Mouse (Mus musculus): ENCODE results near the gene 1700057G04Rik. TPM values are rescaled to one million over a fixed set of nuclear protein-coding genes. Genes with fewer than 3 reads are reported as not detected.

Gene 1700057G04Rik
- polyA plus RNA-seq, 2 experiments, result not detected

DNA sequence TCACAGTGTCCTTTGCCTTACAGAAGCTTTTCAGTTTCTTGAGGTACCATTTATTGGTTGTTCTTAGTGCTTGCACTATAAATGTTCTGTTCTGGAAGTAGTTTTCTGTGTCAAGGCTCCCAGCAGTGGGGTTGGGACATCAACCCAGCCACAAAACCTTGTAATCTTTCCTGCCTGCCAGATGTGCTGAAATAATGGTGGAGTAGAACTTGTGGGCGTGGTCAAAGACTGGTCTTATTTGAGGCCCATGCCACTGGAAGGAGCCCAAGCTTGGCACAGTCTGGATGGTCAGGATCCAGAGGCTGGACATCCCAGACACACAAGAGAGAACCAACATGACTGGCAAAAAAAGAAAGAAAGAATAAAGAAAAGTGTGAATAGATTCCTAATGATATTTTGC is 78.2 kb downstream of the 1700057G04Rik start:
- H3K27ac ChIP-seq, result no peak overlapping the region
- no peaks in the 10 kb centered on the region for H3K4me1 ChIP-seq (replicated peaks; ENCODE audit: control insufficient read depth in 2 of 2, insufficient read depth in 2 of 2, low read length in 1 of 2)
- 59% methylated on average over 1 of the region's 1 CpGs for WGBS (ENCODE audit: insufficient replicate concordance)
- ATAC-seq (ENCODE audit: insufficient read depth) (no peak), DNase-seq (ENCODE audit: low read depth in 3 of 3, low spot score in 3 of 3) (no peak)
- H3K4me2 ChIP-seq (ENCODE audit: low read depth), result no peak overlapping the region
- no peaks in the 10 kb centered on the region for H3K27me3 ChIP-seq (ENCODE audit: control insufficient read depth, insufficient read depth, low read length)
- no peaks in the 10 kb centered on the region for H3K36me3 ChIP-seq (replicated peaks; ENCODE audit: control insufficient read depth, insufficient read depth, low read depth)
- H3K9ac ChIP-seq (replicated peaks), result no peak overlapping the region
- H3K9me3 ChIP-seq (ENCODE audit: control insufficient read depth, low read length), result no peaks in the 10 kb centered on the region
- no peak overlapping the region for H3K4me3 ChIP-seq (ENCODE audit: insufficient read depth in 1 of 2, low read depth in 2 of 2, low read length in 2 of 2)
- TF ChIP-seq CTCF (IDR thresholded peaks at IDR 0.05; ENCODE audit: low read depth) (no peak), EP300 (IDR thresholded peaks at IDR 0.05; ENCODE audit: low read depth) (no peak)

DNA sequence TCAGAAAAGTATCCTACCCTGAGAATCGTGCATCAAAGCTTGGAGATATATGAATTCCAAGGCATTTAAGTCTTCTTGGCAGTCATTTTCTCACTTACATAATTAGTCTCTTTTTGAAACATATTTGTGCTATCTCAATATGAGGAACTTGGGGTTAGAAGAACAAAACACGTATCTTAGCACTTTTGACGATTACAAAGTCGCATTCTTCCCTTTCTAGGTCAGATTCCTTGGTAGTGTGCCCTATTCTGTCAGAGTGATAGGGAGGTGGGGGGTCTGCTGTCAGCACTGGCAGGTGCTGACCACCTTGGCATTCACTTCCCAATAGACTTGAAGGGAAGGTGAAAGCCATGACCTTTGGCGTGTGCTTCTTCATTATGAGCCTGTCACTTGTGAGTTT is 93.5 kb downstream of the 1700057G04Rik start:
- Histone ChIP-seq H3K4me3 (ENCODE audit: insufficient read depth in 1 of 2, low read depth in 2 of 2, low read length in 2 of 2) (no peak overlapping the region), H3K4me2 (ENCODE audit: low read depth) (no peak overlapping the region), H3K27ac (no peak overlapping the region), H3K36me3 (replicated peaks; ENCODE audit: control insufficient read depth, insufficient read depth, low read depth) (no peaks in the 10 kb centered on the region), H3K27me3 (ENCODE audit: control insufficient read depth, insufficient read depth, low read length) (no peaks in the 10 kb centered on the region), H3K9me3 (ENCODE audit: control insufficient read depth, low read length) (no peaks in the 10 kb centered on the region), H3K4me1 (replicated peaks; ENCODE audit: control insufficient read depth in 2 of 2, insufficient read depth in 2 of 2, low read length in 1 of 2) (no peaks in the 10 kb centered on the region), H3K9ac (replicated peaks) (no peak overlapping the region)
- 54% methylated on average over 5 of the region's 5 CpGs for WGBS (ENCODE audit: insufficient replicate concordance)
- no peak for DNase-seq (ENCODE audit: low read depth in 3 of 3, low spot score in 3 of 3)
- TF ChIP-seq CTCF (IDR thresholded peaks at IDR 0.05; ENCODE audit: low read depth), result no peak
- no peak for TF ChIP-seq EP300 (IDR thresholded peaks at IDR 0.05; ENCODE audit: low read depth)
- ATAC-seq (ENCODE audit: insufficient read depth), result no peak

Small RNA genes within 50 kb of the gene (microRNA-seq; reads per million reads assigned to microRNA genes)
- not detected for gene Mir6386

Other genes starting within 250 kb of the 1700057G04Rik start
- not detected in 2 replicates for gene Plscr5, start 116.4 kb upstream of the 1700057G04Rik start, polyA plus RNA-seq (2012; rRNA removed)
- not detected in 2 replicates for gene Plscr5, start 116.4 kb upstream of the 1700057G04Rik start, polyA plus RNA-seq (2014; fragmentation: Nextera tagmentation; extraction: Ambion mirVana)
- gene Plscr1, start 59.6 kb upstream of the 1700057G04Rik start, polyA plus RNA-seq (2012; rRNA removed), result 8.1 and 12.3 TPM in 2 replicates
- gene Plscr1, start 59.6 kb upstream of the 1700057G04Rik start, polyA plus RNA-seq (2014; fragmentation: Nextera tagmentation; extraction: Ambion mirVana), result 23.0 and 26.2 TPM in 2 replicates
- gene Plscr2, start 33.8 kb upstream of the 1700057G04Rik start, polyA plus RNA-seq (2012; rRNA removed), result 0.12 and 0.16 TPM in 2 replicates
- gene Plscr2, start 33.8 kb upstream of the 1700057G04Rik start, polyA plus RNA-seq (2014; fragmentation: Nextera tagmentation; extraction: Ambion mirVana), result 0.40 and 0.46 TPM in 2 replicates
- gene Plscr4, start 148.0 kb downstream of the 1700057G04Rik start, polyA plus RNA-seq (2012; rRNA removed), result 0.30 and 0.35 TPM in 2 replicates
- gene Plscr4, start 148.0 kb downstream of the 1700057G04Rik start, polyA plus RNA-seq (2014; fragmentation: Nextera tagmentation; extraction: Ambion mirVana), result 0.46 and 0.92 TPM in 2 replicates
- 0.98 and 1.7 TPM in 2 replicates for gene Plod2, start 232.8 kb downstream of the 1700057G04Rik start, polyA plus RNA-seq (2012; rRNA removed)
- gene Plod2, start 232.8 kb downstream of the 1700057G04Rik start, polyA plus RNA-seq (2014; fragmentation: Nextera tagmentation; extraction: Ambion mirVana), result 1.8 and 2.1 TPM in 2 replicates